In genomic region chr3:122300983-122301919, GRCm38 (mm10) we compare ENCODE assay signal across 8 mouse cellular contexts. TPM values are rescaled to one million over a fixed set of nuclear protein-coding genes. Genes with fewer than 3 reads are reported as not detected.
A peak's percentile ranks its signal among the peaks of the same experiment; 100 is the strongest.
DNase-seq lines count a peak whose midpoint lies in the region; ATAC-seq lines count a peak whose summit lies in the region.

No protein-coding gene starts in this region.

- H3K4me2 ChIP-seq in hindbrain, embryonic 12.5 days (replicated peaks): no peak overlapping the region
- no peak overlapping the region for H3K4me2 ChIP-seq in midbrain, embryonic 14.5 days (ENCODE audit: low read length)

- no peaks in the 10 kb centered on the region for H3K9me3 ChIP-seq in hindbrain, embryonic 12.5 days (replicated peaks)
- H3K9me3 ChIP-seq in midbrain, embryonic 14.5 days (ENCODE audit: control insufficient read depth, low read length): no peaks in the 10 kb centered on the region

- peak; percentile 33; the same call in 1 of the 2 replicates for ATAC-seq in cerebellum, adult (ENCODE audit: insufficient number of reproducible peaks, low FRiP score, low TSS enrichment)
- ATAC-seq in hindbrain, embryonic 12.5 days (ENCODE audit: low FRiP score): no peak
- ATAC-seq in midbrain, embryonic 14.5 days (ENCODE audit: low FRiP score, low TSS enrichment): no peak
- no peak for ATAC-seq in inflammation-experienced regulatory T-cells, adult 6 months

- 0 out of 2 replicates have a peak overlapping the region, but pooled peaks have one; percentile 12 for H3K27ac ChIP-seq in hindbrain, embryonic 12.5 days
- H3K27ac ChIP-seq in midbrain, embryonic 14.5 days (replicated peaks; ENCODE audit: low read depth, low read length): no peak overlapping the region

- peaks cover 12% of the 10 kb centered on the region for H3K4me1 ChIP-seq in hindbrain, embryonic 12.5 days
- H3K4me1 ChIP-seq in midbrain, embryonic 14.5 days (ENCODE audit: control insufficient read depth, insufficient read depth, low read length): no peaks in the 10 kb centered on the region

- 59% methylated on average over 9 of the region's 9 CpGs for WGBS in hindbrain, embryonic 12.5 days
- 69% methylated on average over 9 of the region's 9 CpGs for WGBS in midbrain, embryonic 14.5 days

- H3K27me3 ChIP-seq in hindbrain, embryonic 12.5 days: peaks cover under 1% of the 10 kb centered on the region; the same call in 1 of the 2 replicates
- H3K27me3 ChIP-seq in midbrain, embryonic 14.5 days (ENCODE audit: control insufficient read depth, insufficient read depth, low read length): no peaks in the 10 kb centered on the region

- no peak overlapping the region for H3K4me3 ChIP-seq in hindbrain, embryonic 12.5 days
- H3K4me3 ChIP-seq in midbrain, embryonic 14.5 days (replicated peaks; ENCODE audit: low read depth, low read length): no peak overlapping the region

- no peak overlapping the region for H3K9ac ChIP-seq in hindbrain, embryonic 12.5 days
- no peak overlapping the region for H3K9ac ChIP-seq in midbrain, embryonic 14.5 days (replicated peaks; ENCODE audit: low read length)

- no peaks in the 10 kb centered on the region for H3K36me3 ChIP-seq in hindbrain, embryonic 12.5 days
- H3K36me3 ChIP-seq in midbrain, embryonic 14.5 days (ENCODE audit: control insufficient read depth, insufficient read depth, low read length): no peaks in the 10 kb centered on the region

- DNase-seq in cerebellum, adult 11 months: no peak
- DNase-seq in ovary, postnatal 14 days (ENCODE audit: low spot score): peak; percentile 18
- no peak for DNase-seq in ovary, postnatal 10 days (ENCODE audit: low spot score)
- DNase-seq in left cerebral cortex, adult 18-20 months (ENCODE audit: low spot score in 2 of 2): peak; percentile 61 to 70
- DNase-seq in midbrain, embryonic 14.5 days: peak; percentile 42

RNA-seq across cellular contexts. Expression of gene Bcar3, which starts 7.3 kb away (rescaled TPM):
- polyA plus RNA-seq in hindbrain, embryonic 12.5 days (2016; fragmentation: Nextera tagmentation; extraction: Ambion mirVana): 8.1 and 8.8 TPM in 2 replicates
- 10 to 100 TPM; 13.2 to 18.8 TPM for total RNA-seq in left cerebral cortex, adult 18-20 months (2021)
- 6.3 and 6.4 TPM in 2 replicates for polyA plus RNA-seq in midbrain, embryonic 14.5 days (2014; fragmentation: Nextera tagmentation; extraction: Ambion mirVana)
- polyA plus RNA-seq in inflammation-experienced regulatory T-cells, adult 6 months (2017; shearing (Covaris generic)): under 1 TPM in 1 of 3 experiments, not detected in 2; 0.58 TPM

RNA-seq across cellular contexts. Expression of gene Dnttip2, which starts 27.1 kb away (rescaled TPM):
- 70.1 and 75.0 TPM in 2 replicates for polyA plus RNA-seq in hindbrain, embryonic 12.5 days (2016; fragmentation: Nextera tagmentation; extraction: Ambion mirVana)
- 10 to 100 TPM; 30.1 to 32.1 TPM for total RNA-seq in left cerebral cortex, adult 18-20 months (2021)
- 48.5 and 57.6 TPM in 2 replicates for polyA plus RNA-seq in midbrain, embryonic 14.5 days (2014; fragmentation: Nextera tagmentation; extraction: Ambion mirVana)
- 100 to 1,000 TPM; 101 to 118 (median 101) TPM for polyA plus RNA-seq in inflammation-experienced regulatory T-cells, adult 6 months (2017; shearing (Covaris generic))

RNA-seq across cellular contexts. Expression of gene Gclm, which starts 55.9 kb away (rescaled TPM):
- 72.4 and 72.9 TPM in 2 replicates for polyA plus RNA-seq in hindbrain, embryonic 12.5 days (2016; fragmentation: Nextera tagmentation; extraction: Ambion mirVana)
- total RNA-seq in left cerebral cortex, adult 18-20 months (2021): 10 to 100 TPM; 61.1 to 70.6 TPM
- 42.5 and 54.5 TPM in 2 replicates for polyA plus RNA-seq in midbrain, embryonic 14.5 days (2014; fragmentation: Nextera tagmentation; extraction: Ambion mirVana)
- polyA plus RNA-seq in inflammation-experienced regulatory T-cells, adult 6 months (2017; shearing (Covaris generic)): 10 to 100 TPM in 1 of 3 experiments, 1 to 10 TPM in 2; 5.8 to 10.5 (median 9.3) TPM

Comparison
In these comparisons a context has a peak if more than half of its experiments do, and no peak if none do; other contexts are left out.
1. DNase-seq: peak in ovary, postnatal 14 days (single experiment), left cerebral cortex, adult 18-20 months (2 of 2) and midbrain, embryonic 14.5 days (single experiment); none in cerebellum, adult 11 months (single experiment) and ovary, postnatal 10 days (single experiment).